8 mouse cellular contexts compared by ENCODE assay signal in the genomic region with DNA sequence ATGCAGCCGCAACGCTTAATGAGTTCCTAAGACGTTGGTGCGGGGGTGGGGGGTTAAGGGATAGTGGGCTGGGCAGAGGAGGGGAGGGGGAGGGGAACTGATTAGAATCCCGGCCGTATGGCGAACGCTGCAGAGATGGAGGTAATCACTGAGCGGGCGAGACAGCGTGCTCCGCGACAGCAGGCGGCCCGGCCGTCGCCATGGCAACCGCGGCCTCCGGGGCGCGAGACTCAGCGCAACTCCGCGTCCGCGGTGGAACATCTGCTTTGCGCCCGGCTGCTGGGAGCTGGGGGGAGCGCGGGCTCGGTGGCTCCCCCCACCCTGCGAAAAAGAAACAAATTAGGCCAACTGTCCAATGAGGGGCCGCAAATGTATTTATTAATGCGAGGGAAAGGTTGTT. TPM values are rescaled to one million over a fixed set of nuclear protein-coding genes. Genes with fewer than 3 reads are reported as not detected.
A peak's percentile ranks its signal among the peaks of the same experiment; 100 is the strongest.
DNase-seq lines count a peak whose midpoint lies in the region; ATAC-seq and TF ChIP-seq lines count a peak whose summit lies in the region.

No protein-coding gene starts in this region.

- no peaks in the 10 kb centered on the region for H3K9me3 ChIP-seq in kidney, embryonic 14.5 days (ENCODE audit: control insufficient read depth, low read length)
- no peaks in the 10 kb centered on the region for H3K9me3 ChIP-seq in limb, embryonic 14.5 days (ENCODE audit: control insufficient read depth, low read length)
- H3K9me3 ChIP-seq in midbrain, embryonic 16.5 days (replicated peaks; ENCODE audit: control insufficient read depth, low read length, poor library complexity, severe bottlenecking) = no peaks in the 10 kb centered on the region

- under 1% methylated on average over 35 of the region's 35 CpGs for WGBS in kidney, embryonic 14.5 days
- WGBS in limb, embryonic 14.5 days = 1% methylated on average over 35 of the region's 35 CpGs
- under 1% methylated on average over 35 of the region's 35 CpGs for WGBS in midbrain, embryonic 16.5 days

- H3K27ac ChIP-seq in kidney, embryonic 14.5 days (ENCODE audit: low read depth, low read length) = no peak overlapping the region
- no peak overlapping the region for H3K27ac ChIP-seq in limb, embryonic 14.5 days (replicated peaks; ENCODE audit: low read depth, low read length)
- peak overlapping the region; percentile 97 for H3K27ac ChIP-seq in midbrain, embryonic 16.5 days (ENCODE audit: low read length)

- H3K9ac ChIP-seq in kidney, embryonic 14.5 days (ENCODE audit: low read depth, low read length) = peak overlapping the region; percentile 40; the same call in 1 of the 2 replicates
- peak overlapping the region; percentile 46 for H3K9ac ChIP-seq in limb, embryonic 14.5 days (ENCODE audit: low read depth, low read length, severe bottlenecking)
- peak overlapping the region; percentile 61 for H3K9ac ChIP-seq in midbrain, embryonic 16.5 days (ENCODE audit: low read depth, low read length)

- TF ChIP-seq POLR2A in limb, embryonic 14.5 days (IDR thresholded peaks at IDR 0.05; ENCODE audit: borderline replicate concordance, extremely low read depth, insufficient read depth, insufficient read length) = no peak

- H3K4me2 ChIP-seq in kidney, embryonic 14.5 days (replicated peaks; ENCODE audit: low read depth, low read length) = peak overlapping the region; percentile 78
- H3K4me2 ChIP-seq in limb, embryonic 14.5 days (replicated peaks; ENCODE audit: low read depth, low read length, severe bottlenecking) = peak overlapping the region; percentile 86
- peak overlapping the region; percentile 55 for H3K4me2 ChIP-seq in midbrain, embryonic 16.5 days (ENCODE audit: low read length)

- peak; percentile 90 for DNase-seq in heart, adult 11 months
- DNase-seq in heart, adult 8-10 months (ENCODE audit: low spot score) = no peak
- peak; percentile 86 for DNase-seq in embryo, embryonic 11.5 days (ENCODE audit: low read depth, low spot score)
- peak; percentile 43 to 54 for DNase-seq in heart, adult 18-20 months
- DNase-seq in limb, embryonic 14.5 days (ENCODE audit: low spot score) = peak; percentile 65
- peak; percentile 27 to 74 for DNase-seq in spleen, postnatal 4 days (ENCODE audit: low spot score in 2 of 2)

- peaks cover 6% of the 10 kb centered on the region; the same call in 1 of the 2 replicates for H3K27me3 ChIP-seq in kidney, embryonic 14.5 days (ENCODE audit: control insufficient read depth, insufficient read depth, low read length)
- H3K27me3 ChIP-seq in limb, embryonic 14.5 days (ENCODE audit: control insufficient read depth, insufficient read depth, low read length) = peaks cover 5% of the 10 kb centered on the region; the same call in 1 of the 2 replicates
- no peaks in the 10 kb centered on the region for H3K27me3 ChIP-seq in midbrain, embryonic 16.5 days (ENCODE audit: control insufficient read depth, insufficient read depth, low read depth, low read length)

- peak overlapping the region; percentile 35 for H3K4me3 ChIP-seq in kidney, embryonic 14.5 days (ENCODE audit: low read length)
- H3K4me3 ChIP-seq in limb, embryonic 14.5 days (replicated peaks; ENCODE audit: low read length) = peak overlapping the region; percentile 40
- peak overlapping the region; percentile 26 for H3K4me3 ChIP-seq in midbrain, embryonic 16.5 days (ENCODE audit: low read depth, low read length)

- peaks cover 20% of the 10 kb centered on the region for H3K4me1 ChIP-seq in kidney, embryonic 14.5 days (ENCODE audit: control insufficient read depth, insufficient read depth, low read length)
- H3K4me1 ChIP-seq in limb, embryonic 14.5 days (ENCODE audit: control insufficient read depth, insufficient read depth, low read length) = peaks cover 24% of the 10 kb centered on the region
- H3K4me1 ChIP-seq in midbrain, embryonic 16.5 days (ENCODE audit: control insufficient read depth, insufficient read depth, low read length) = peaks cover 60% of the 10 kb centered on the region

- ATAC-seq in kidney, embryonic 14.5 days (ENCODE audit: low FRiP score, low TSS enrichment) = peak; percentile 73
- peak; percentile 79 for ATAC-seq in limb, embryonic 14.5 days (ENCODE audit: low FRiP score, low read depth)
- ATAC-seq in midbrain, embryonic 16.5 days = peak; percentile 83

- no peaks in the 10 kb centered on the region for H3K36me3 ChIP-seq in kidney, embryonic 14.5 days (ENCODE audit: control insufficient read depth, insufficient read depth, low read length)
- no peaks in the 10 kb centered on the region for H3K36me3 ChIP-seq in limb, embryonic 14.5 days (ENCODE audit: control insufficient read depth, insufficient read depth, low read length)
- H3K36me3 ChIP-seq in midbrain, embryonic 16.5 days (ENCODE audit: control insufficient read depth, insufficient read depth, low read length) = no peaks in the 10 kb centered on the region

RNA-seq across cellular contexts. Expression of gene Copz2, which starts 26.1 kb away (rescaled TPM):
- 10 to 100 TPM; 36.0 to 43.5 (median 41.1) TPM for total RNA-seq in heart, adult 8-10 months (2022)
- 10 to 100 TPM; 35.5 to 37.3 TPM for total RNA-seq in heart, adult 18-20 months (2021)
- polyA plus RNA-seq in kidney, embryonic 14.5 days (2014; fragmentation: Nextera tagmentation; extraction: Ambion mirVana) = 94.7 and 106 TPM in 2 replicates
- polyA plus RNA-seq in limb, embryonic 14.5 days (2012; rRNA removed) = 117 and 141 TPM in 2 replicates
- polyA plus RNA-seq in limb, embryonic 14.5 days (2014; fragmentation: Nextera tagmentation; extraction: Ambion mirVana) = 201 and 210 TPM in 2 replicates
- 14.8 and 16.3 TPM in 2 replicates for polyA plus RNA-seq in midbrain, embryonic 16.5 days (2015; fragmentation: Nextera tagmentation; extraction: Ambion mirVana)

RNA-seq across cellular contexts. Expression of gene Cdk5rap3, which starts 40.6 kb away (rescaled TPM):
- 10 to 100 TPM; 20.4 to 25.7 (median 22.7) TPM for total RNA-seq in heart, adult 8-10 months (2022)
- 10 to 100 TPM; 23.4 to 25.1 TPM for total RNA-seq in heart, adult 18-20 months (2021)
- polyA plus RNA-seq in kidney, embryonic 14.5 days (2014; fragmentation: Nextera tagmentation; extraction: Ambion mirVana) = 66.9 and 69.1 TPM in 2 replicates
- polyA plus RNA-seq in limb, embryonic 14.5 days (2012; rRNA removed) = 71.4 and 74.5 TPM in 2 replicates
- polyA plus RNA-seq in limb, embryonic 14.5 days (2014; fragmentation: Nextera tagmentation; extraction: Ambion mirVana) = 79.6 and 83.6 TPM in 2 replicates
- polyA plus RNA-seq in midbrain, embryonic 16.5 days (2015; fragmentation: Nextera tagmentation; extraction: Ambion mirVana) = 80.6 and 85.7 TPM in 2 replicates

RNA-seq across cellular contexts. Expression of gene Nfe2l1, which starts 46.0 kb away (rescaled TPM):
- 100 to 1,000 TPM; 462 to 530 (median 477) TPM for total RNA-seq in heart, adult 8-10 months (2022)
- total RNA-seq in heart, adult 18-20 months (2021) = 100 to 1,000 TPM; 458 to 487 TPM
- 37.3 and 43.2 TPM in 2 replicates for polyA plus RNA-seq in kidney, embryonic 14.5 days (2014; fragmentation: Nextera tagmentation; extraction: Ambion mirVana)
- 94.5 and 125 TPM in 2 replicates for polyA plus RNA-seq in limb, embryonic 14.5 days (2012; rRNA removed)
- polyA plus RNA-seq in limb, embryonic 14.5 days (2014; fragmentation: Nextera tagmentation; extraction: Ambion mirVana) = 42.0 and 49.6 TPM in 2 replicates
- polyA plus RNA-seq in midbrain, embryonic 16.5 days (2015; fragmentation: Nextera tagmentation; extraction: Ambion mirVana) = 79.1 and 81.8 TPM in 2 replicates

RNA-seq across cellular contexts. Expression of gene Prr15l, which starts 52.2 kb away (rescaled TPM):
- 1 to 10 TPM; 1.1 to 1.7 (median 1.5) TPM for total RNA-seq in heart, adult 8-10 months (2022)
- total RNA-seq in heart, adult 18-20 months (2021) = 1 to 10 TPM in 1 of 2 experiments, under 1 TPM in 1; 0.79 to 2.2 TPM
- 33.7 and 36.3 TPM in 2 replicates for polyA plus RNA-seq in kidney, embryonic 14.5 days (2014; fragmentation: Nextera tagmentation; extraction: Ambion mirVana)
- polyA plus RNA-seq in limb, embryonic 14.5 days (2012; rRNA removed) = 0.47 and 1.2 TPM in 2 replicates
- polyA plus RNA-seq in limb, embryonic 14.5 days (2014; fragmentation: Nextera tagmentation; extraction: Ambion mirVana) = 3.3 and 3.7 TPM in 2 replicates
- polyA plus RNA-seq in midbrain, embryonic 16.5 days (2015; fragmentation: Nextera tagmentation; extraction: Ambion mirVana) = 0.24 and 0.51 TPM in 2 replicates
